Mouse (Mus musculus) retina, postnatal 7 days (tissue): ENCODE results near the gene Ankdd1b.
A peak's percentile ranks its signal among the peaks of the same experiment; 100 is the strongest.

ENCODE experiments used
- DNase-seq: peaks from one replicate; pipeline ENCODE4 v3.0.0-alpha.2; 2012; ENCODE audit warnings: low read depth, low spot score

Gene Ankdd1b

DNA sequence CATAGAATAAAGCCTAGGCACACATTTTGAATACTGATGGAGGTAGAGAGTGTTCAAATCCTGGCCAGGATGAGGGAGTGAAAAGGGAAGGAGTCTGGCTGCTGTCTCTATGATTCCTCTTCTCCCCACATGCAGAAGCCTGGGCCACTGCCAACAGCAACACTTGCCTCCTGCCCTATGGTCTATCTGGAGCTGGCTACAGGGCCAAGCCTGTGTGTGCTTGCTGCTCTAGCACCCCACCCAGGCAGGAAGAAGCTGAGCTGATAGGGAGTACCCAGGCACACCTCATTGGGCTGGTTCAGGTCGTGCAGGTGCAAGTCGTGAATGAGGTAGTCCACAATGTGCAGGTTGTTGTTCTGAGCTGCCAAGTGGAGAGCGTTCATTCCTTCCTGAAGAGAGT, 16.7 kb downstream of the Ankdd1b start:
- no peak for DNase-seq

DNA sequence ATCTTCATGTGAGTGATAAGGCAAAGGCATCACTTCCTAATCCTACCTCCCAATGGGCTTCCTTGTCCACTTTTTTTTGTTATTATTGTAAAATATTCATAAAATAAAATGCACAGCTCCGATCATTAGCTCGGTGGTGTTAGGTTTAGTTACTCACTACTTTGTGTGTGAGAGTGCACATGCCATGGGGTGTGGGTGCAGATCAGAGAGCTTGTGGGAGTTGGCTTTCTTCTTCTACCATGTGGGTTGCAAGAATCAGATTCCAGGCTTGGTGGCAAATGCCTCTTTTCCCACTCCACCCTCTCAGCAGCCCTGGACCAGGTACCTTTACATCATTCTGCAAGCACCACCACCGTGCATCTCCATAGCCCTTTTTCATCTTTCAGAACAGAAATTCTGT, 18.4 kb downstream of the Ankdd1b start:
- no peak for DNase-seq

DNA sequence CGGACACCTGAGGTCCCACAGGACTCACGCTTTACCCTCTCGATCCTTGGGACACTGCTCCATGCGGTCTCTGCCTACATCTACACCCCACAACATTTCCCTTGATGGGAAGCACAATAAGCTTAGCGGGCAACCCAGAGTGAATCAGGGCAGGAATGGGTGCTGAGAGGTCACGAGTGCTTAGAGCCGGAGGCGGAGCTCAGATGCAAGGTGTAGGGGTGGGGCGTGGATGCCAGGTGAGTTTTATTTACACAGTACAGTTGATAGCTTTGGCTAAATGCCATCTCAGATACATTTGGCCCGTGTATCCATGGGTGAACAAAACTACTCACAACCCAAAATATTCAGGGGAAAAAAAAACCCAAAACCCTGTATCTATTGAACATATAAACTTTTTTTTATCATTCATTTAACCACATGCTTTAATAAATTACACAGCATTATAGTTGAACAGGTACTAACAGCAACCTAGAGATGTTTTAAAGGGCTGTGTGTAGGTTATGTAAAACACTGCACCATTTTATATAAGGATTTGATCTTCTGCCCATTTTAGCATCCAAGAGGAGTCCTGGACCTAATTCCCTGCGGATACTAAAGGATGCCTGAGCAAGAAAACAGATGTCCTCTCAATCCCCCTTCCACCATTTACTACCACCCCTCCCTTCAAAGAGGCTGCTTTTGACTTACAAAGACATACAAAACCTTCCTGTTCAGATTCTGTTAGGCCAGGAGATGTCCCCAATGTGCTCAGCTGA, 19.4 kb downstream of the Ankdd1b start:
- DNase-seq = no peak

DNA sequence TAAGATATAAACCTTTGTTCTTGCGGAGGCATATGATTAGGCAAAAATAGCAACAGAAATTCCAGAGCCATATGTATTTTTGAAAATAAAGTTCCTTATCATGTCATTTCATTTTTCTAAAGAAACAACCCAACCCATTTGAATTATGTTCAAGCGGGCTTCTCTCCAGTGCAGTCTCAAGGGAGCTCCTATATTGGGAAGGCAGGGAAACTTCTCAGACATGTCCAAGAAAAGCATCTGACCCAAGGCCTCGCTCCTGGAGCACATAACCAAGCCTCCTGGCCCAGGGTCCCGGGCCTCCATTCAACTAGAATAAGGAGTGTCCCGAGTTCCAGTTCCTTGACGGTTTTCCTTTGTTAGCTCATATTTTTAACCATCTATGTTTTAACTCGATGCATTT, 20.1 kb downstream of the Ankdd1b start:
- no peak for DNase-seq

DNA sequence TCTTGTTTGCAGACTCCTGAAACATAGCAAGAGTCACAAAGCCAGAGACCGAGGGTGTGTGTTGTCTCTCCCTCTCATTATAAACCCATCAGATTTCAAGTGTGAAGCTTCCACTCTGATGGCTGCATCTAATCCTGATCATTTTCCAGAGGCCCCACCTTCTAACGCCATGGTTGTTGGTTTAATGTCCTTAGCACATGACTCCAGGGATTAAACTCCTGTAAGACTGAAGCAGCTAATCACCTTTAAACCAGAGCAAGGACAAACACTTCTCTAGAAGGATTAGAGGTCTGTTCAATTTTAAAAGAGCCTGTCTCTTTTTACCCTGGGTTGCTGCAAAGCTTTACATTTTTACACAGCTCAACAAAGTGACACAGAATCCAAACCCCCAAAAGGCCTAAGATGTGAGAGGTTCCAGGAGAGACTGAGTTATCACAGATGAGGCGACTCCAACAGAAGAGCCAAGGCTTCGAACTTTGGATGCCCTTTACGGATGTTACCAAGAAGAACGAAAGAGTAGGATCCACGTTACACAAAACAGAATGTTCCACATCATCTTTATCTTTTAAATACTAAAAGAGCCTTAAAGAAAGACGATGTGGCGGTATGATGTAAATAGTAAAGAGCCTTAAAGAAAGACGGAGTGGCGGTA, 20.7 kb downstream of the Ankdd1b start:
- DNase-seq = peak; percentile 37

DNA sequence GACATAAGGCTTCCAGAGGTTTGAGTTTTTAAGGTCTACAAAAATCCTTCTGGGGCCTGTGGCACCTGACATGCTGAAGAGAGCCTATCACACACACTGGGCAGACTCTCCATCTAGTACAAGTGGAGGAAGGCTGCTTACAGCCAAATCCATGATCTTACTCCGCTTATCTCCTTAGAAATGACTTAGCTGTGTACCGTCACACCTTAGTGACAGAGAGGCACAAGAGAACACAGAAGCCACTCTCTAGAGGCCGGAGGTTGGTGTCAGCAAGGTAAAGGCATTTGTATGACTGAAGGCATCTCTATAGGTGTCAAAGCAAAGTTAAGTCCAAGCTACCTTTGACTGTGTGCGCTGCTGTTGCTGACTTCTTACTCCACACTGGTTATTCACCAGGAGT, 30.6 kb downstream of the Ankdd1b start:
- no peak for DNase-seq

DNA sequence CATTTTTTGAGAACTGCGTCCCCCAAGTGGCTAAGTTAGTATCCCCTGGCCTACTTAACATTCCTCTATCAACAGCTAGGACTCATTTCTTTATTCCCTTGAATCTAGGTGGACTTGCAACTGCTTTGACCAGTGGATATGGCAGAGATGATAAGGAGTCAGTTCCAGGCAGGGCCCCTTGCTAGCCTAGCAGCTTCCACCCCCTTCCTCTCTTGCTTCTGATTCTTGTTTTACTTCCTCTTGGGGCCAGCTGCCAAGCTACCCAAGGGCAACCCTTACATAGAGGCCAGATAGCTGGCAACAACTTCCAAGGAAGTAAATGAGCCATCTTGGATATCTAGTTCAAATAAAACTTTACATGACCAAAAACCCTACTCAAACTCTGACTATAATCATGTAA, 34.1 kb downstream of the Ankdd1b start:
- no peak for DNase-seq

DNA sequence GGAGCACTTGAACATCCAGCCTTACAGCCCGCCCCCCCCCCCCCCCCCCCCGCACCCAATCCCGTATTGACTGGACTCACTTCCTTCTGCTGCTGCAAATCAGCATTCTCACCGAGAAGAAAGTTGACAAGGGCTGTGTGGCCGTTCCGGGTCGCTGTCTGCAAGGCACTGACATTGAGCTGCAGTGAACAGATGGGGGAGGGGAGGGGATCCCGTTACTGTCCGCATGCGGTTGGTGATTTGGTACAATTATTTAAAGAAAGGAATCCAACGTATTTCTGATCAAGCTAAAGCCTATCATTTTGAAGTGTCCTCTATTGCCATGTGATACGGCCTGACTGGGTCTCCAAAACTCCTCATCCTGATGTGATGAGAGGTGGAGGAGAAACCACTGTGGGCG, 35.2 kb downstream of the Ankdd1b start:
- DNase-seq = no peak

DNA sequence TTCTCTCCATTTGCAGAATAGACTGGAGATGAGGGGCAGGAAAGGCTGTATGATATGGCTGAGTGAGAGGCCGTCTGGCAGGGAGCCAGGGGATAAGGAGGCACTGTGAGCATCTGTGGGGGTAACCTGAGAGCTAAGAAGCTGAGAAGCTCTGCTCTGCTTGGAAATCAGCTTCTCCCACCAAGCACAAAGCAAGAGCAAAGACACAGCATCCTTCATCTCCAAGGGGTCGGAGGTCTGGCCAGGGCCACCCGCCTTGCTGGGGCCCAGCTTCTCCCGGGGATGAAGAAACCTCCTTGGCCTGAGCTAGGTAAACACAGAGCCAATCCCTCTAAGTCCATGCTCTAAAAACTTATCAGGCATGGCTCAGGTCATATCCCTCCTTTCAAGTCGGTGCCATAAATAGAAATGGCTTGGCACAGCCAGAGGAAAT, 36.1 kb downstream of the Ankdd1b start:
- peak; percentile 27 for DNase-seq

DNA sequence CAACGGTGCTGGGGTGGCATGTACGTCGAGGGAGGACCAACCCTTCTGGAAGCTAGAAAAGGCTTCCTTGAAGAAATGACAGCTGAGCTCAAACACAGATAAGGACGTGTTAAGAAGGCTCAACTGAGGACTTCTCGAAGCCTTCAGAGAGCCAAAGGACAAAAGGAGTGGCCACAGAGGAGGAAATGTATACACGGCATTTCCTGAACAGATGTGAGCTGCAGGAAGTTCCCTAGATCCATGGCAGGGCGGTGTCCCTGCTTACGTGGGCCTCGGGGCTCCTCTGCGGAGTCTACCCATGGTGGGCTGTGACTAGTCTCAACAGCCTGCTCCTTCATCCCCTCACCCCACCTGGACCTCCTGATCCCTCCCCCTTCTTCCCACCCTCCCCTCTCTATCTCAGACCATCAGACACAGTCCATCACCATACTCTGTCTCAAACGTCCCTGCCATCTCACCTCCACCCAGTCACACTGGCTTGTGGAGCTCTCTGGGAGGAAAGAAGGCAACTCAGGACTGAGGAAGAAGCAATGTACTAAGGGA, 37.3 kb downstream of the Ankdd1b start:
- no peak for DNase-seq

DNA sequence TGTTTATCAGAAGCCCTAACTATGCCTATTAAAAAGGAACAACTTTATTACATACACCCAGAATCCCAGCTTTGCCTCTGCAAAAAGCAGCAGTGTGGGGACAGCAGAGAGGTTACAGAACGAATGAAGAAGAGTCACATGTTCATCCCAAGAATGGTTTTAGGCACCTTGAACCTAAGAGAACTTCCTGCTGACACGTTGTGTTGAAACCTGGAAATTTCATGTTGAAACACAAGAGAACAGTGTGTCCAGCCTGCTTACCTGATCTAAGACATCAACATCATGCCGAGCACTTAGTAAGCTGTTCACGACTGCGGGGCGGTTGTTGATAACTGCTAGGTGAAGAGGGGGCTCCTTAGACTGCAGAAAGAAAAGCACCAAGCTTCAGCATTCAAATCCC, 38.0 kb downstream of the Ankdd1b start:
- DNase-seq = no peak

DNA sequence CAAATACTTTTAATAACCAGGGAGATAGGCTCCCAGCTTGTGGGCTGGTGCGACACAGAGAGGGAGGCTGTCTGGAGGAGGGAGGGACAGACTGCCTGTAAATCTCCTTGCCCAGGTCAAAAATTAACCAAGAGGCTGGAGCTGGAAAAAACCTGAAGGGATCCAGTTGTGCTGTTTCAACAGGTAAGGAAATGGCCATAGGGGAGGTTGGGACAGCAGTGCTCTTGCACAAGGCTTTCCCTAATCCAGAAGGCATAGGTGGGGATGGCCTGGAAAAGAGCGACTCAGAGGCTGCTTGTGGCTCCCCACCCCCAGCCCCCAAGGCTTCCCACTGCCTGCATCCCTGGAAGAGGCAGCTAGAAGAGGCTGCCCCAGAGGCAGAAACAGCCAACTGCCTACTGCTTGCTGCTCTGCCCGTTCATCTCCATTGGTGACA, 38.6 kb downstream of the Ankdd1b start:
- no peak for DNase-seq

DNA sequence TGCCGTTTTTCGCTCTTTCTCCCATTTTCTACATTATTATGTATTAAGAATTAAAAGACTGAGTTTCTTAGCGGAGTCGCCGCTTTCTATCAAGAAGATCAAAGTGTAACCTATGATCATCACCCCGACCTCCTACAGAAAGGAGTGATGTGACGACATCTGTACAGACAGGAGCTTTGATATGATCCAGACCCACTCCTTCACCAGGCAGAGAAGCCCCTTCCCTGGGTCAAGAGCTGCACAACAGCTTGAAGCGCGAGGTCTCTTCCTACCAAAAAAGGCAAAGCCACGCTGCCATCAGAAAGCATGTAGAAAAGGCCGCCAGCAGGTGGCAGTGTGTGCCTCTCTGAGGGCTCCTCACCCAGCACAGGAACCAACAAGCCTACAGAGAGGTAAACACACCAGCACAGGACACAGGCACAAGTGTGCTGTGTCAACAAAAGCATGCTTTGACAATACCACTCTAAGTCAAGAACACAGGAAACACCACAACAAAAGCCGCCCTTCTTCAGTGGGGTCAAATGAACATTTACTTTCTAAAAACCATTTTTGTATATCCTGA, 39.3 kb downstream of the Ankdd1b start:
- DNase-seq = peak; percentile 76

DNA sequence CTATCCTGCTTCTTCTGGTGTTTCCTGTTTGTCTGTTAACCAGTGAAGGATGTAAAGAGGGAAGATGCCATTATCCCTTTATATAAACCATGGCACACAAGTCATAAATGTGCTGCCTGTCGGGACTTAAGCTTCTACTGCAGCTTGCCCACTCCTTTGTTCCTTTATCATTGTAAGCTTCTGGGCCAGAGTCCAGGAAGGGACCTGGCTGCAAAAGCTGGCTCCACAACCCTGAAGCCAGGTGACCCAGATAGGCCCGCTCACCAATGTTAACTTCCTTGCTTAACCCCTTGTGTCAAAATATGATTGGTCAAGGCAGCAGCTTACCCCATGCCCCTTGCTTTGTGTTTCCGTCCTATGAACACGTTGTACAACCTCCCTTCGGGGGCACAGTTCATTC, 42.5 kb downstream of the Ankdd1b start:
- DNase-seq = no peak

DNA sequence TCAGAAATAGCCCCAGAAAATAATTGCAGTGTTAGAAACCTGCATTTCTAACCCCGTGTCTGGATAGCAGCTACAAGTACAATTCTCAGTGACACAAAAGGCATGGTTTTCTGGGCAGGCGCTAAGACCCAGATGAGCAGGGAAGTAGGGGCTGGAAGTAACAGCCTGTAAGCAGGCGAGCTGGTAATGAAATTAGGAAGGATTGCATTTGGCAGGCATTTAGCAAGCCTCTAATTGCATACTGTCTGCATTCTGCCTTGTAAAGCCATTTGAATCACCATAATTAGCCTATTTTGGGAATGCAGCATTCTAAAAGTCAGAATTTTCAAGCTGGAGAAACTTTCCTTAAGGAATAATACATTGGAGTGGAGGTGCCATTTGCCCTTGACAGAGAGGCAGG, 45.0 kb downstream of the Ankdd1b start:
- no peak for DNase-seq

DNA sequence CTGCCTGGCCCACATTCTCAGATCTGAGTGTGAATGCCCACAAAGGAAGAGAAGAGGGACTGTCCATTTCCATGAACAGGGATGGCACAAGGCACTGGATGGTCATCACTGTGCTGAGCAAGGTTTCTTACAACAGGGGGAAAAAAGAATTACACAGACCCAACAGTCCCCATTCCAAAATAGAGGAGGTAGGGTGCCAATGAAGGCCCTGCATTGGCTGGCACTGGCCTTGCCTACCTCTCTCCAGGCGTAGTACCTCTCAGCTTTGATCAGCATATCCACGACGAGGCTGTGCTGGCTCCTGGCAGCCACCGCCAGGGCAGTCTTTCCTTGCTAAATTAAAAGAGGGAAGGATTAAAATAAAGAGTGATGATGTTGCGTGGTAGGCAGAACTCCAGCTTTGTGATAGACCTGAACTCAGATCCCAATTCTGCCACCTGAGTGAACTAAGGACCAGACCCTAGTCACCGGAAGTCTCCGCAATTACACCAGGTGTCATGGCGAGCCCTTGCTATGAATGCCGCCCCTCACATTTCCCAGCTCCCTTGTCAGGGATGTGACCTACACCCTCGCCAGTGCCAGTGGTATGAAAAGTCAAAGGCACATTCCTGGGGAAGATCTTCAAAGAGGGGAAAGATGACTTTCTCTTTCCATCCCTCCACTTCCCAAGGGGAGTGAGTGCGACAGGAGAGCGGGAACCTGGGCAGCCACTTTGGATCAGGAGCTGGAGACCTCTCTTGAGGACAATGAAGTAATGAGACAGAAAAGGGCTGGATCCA, 46.3 kb downstream of the Ankdd1b start:
- no peak for DNase-seq

DNA sequence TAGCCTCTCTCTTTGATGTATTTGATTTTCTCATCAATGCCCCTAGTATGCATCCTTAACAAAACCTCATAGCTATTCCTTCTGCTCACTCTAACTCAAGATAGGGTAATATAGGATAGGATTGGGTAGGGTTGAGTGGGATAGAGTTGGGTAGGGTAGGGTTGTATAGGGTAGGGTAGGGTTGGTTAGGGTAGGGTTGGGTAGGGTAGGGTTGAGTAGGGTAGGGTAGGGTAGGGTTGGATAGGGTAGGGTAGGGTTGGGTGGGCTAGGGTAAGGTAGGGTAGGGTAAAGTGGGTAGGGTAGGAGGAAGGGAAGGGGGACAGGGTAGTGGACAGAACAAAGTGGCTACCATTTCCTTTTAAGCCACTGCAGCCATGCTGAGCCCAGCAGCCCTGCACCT, 49.8 kb downstream of the Ankdd1b start:
- no peak for DNase-seq

DNA sequence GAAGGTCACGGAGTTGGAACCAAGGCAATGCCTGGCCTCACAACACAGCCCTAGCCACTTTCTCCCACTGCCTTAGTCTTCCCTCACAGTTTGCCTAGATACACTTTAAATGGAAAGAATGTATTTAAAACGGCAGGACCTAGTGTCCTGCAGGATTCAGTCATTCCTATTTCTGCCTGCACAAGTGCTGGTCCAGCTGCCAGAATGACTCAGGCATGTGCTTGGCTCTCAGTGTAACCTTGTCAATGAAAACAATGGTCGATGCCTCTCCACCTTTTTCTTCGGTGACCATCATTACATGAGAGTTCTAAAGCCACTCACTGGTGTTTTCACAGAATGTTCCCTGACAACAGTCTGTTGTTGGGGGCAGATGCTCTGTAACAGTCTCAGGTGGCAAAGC, 52.5 kb downstream of the Ankdd1b start:
- DNase-seq = no peak

DNA sequence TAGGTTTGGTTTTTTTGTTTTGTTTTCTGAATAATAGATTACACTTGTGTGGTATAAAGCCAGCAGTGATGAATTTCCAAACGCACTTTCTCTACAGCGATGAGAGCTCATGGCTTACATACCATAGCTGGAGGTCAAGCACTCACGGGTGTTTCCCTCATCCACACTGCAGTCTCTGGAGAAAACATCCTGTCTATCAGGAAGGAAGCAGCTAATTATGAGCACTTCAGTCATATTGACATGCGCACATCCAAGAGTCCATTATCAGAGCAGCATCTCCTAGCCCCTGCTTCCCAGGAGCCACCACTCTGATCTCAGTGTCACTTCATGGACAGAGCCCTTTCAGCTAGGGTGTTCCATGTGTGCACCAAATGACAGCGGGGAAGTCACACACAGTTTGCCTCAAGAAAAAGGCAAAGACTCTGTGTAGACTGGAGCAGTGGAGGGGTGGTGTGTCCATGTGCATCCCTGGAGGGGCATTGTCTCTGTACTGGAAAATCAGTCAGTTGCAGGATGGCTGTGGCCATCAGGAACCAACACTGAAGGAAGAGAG, 53.7 kb downstream of the Ankdd1b start:
- DNase-seq = no peak

DNA sequence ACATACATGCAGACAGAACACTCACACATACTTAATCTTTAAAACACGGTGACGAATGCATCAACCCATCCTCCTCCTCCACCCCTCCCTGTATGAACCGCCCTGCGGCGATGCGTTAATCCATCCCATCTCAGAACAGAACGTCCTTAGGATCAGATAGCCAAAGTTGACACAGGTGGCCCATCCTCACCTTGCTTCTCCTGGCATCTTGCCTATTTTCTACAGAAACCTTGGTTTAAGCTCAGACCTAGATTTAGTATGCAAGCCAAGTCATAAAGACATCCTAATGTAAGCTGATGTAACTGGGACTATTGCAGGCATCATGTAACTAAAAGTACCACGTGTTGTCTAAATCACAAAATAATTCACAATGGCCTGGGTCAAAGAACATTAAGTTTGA, 54.6 kb downstream of the Ankdd1b start:
- DNase-seq = no peak

DNA sequence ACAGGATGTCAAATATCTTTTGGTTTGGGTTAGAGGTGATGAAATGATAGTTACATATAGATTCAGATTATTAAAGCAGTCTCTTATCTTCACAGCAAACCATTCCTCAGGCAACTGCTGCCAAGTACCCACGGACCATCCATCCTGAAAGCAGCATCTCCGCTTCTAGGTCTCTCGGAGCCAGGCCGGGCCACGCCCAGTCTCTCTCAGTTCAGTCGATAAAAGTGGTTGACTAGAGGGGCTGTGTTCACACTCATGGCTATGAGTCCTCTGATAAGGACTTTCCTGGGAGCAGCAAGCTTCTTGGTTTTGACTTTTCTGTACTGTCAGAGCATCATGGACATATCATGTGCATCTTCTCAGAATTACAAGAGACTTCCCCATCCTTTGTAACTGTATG, 56.6 kb downstream of the Ankdd1b start:
- DNase-seq = no peak

DNA sequence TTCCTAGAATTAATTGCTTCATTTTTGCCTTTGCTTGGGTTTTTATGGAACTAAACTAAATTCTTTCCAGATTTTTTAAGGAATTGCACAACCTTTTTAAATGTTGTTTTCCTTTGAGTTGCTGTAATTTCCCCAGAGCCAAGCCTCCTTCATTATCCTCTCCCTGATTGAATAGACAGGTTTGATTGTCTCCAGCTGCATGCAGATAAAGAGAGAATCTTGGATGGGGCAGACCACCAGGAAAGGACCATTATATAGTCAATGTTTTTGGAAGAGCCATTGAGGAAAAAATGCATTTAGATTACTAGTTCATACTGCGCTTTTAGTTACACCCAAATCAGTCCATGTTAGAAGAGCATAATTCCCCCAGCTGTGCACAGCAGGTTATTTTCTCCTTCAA, 62.2 kb downstream of the Ankdd1b start:
- no peak for DNase-seq
